ENCODE assay signal across 8 mouse cellular contexts in genomic region chr15:32245837-32246670, GRCm38 (mm10). TPM values are rescaled to one million over a fixed set of nuclear protein-coding genes. Genes with fewer than 3 reads are reported as not detected.
DNase-seq lines count a peak whose midpoint lies in the region; ATAC-seq lines count a peak whose summit lies in the region.

No protein-coding gene starts in this region.

- H3K4me3 ChIP-seq in hindbrain, embryonic 13.5 days, result peak overlapping the region; percentile 58
- peak overlapping the region; percentile 62 for H3K4me3 ChIP-seq in lung, embryonic 15.5 days

- peak; percentile 70 for ATAC-seq in hindbrain, embryonic 13.5 days (ENCODE audit: low FRiP score)
- ATAC-seq in lung, embryonic 15.5 days (ENCODE audit: borderline replicate concordance, extremely low read depth, low FRiP score, low TSS enrichment), result no peak

- 2% methylated on average over 47 of the region's 47 CpGs for WGBS in hindbrain, embryonic 13.5 days
- WGBS in lung, embryonic 15.5 days, result under 1% methylated on average over 47 of the region's 47 CpGs

- DNase-seq in R1 (ENCODE audit: low read depth, low spot score), result peak; percentile 81
- DNase-seq in cerebellum, postnatal 14 days, result peak; percentile 96 to 98
- DNase-seq in frontal cortex, postnatal 36 days (ENCODE audit: low spot score in 2 of 2), result peak; percentile 93 to 95
- peak; percentile 96 for DNase-seq in layer of hippocampus, postnatal 10 days (ENCODE audit: low spot score in 2 of 2)
- DNase-seq in retina, adult 2 months (ENCODE audit: low read depth, low spot score), result peak; percentile 26
- peak; percentile 70 for DNase-seq in urinary bladder, postnatal 10 days (ENCODE audit: low spot score)

- no peaks in the 10 kb centered on the region for H3K36me3 ChIP-seq in hindbrain, embryonic 13.5 days
- H3K36me3 ChIP-seq in lung, embryonic 15.5 days, result peaks cover 4% of the 10 kb centered on the region; the same call in 1 of the 2 replicates

- H3K27me3 ChIP-seq in hindbrain, embryonic 13.5 days, result peaks cover 11% of the 10 kb centered on the region; the same call in 1 of the 2 replicates
- H3K27me3 ChIP-seq in lung, embryonic 15.5 days, result no peaks in the 10 kb centered on the region

- no peak overlapping the region for H3K27ac ChIP-seq in hindbrain, embryonic 13.5 days
- H3K27ac ChIP-seq in lung, embryonic 15.5 days, result 0 out of 2 replicates have a peak overlapping the region, but pooled peaks have one; percentile 3

- peak overlapping the region; percentile 99 for H3K4me2 ChIP-seq in hindbrain, embryonic 13.5 days
- H3K4me2 ChIP-seq in lung, embryonic 15.5 days, result peak overlapping the region; percentile 97

- H3K4me1 ChIP-seq in hindbrain, embryonic 13.5 days (replicated peaks), result peaks cover 19% of the 10 kb centered on the region
- peaks cover 16% of the 10 kb centered on the region for H3K4me1 ChIP-seq in lung, embryonic 15.5 days

- H3K9me3 ChIP-seq in hindbrain, embryonic 13.5 days, result no peaks in the 10 kb centered on the region
- H3K9me3 ChIP-seq in lung, embryonic 15.5 days, result no peaks in the 10 kb centered on the region

- H3K9ac ChIP-seq in hindbrain, embryonic 13.5 days, result peak overlapping the region; percentile 75
- H3K9ac ChIP-seq in lung, embryonic 15.5 days, result peak overlapping the region; percentile 72

RNA-seq across cellular contexts. Expression of gene Sema5a, which starts 1.4 kb away (rescaled TPM):
- polyA plus RNA-seq in hindbrain, embryonic 13.5 days (2015; fragmentation: Nextera tagmentation; extraction: Ambion mirVana), result 6.4 and 7.5 TPM in 2 replicates
- total RNA-seq in layer of hippocampus, postnatal 10 days (2021), result 10 to 100 TPM; 77.2 to 82.2 TPM
- polyA plus RNA-seq in lung, embryonic 15.5 days (2015; fragmentation: Nextera tagmentation; extraction: Ambion mirVana), result 12.1 and 13.4 TPM in 2 replicates

Comparison
In these comparisons a context has a peak if more than half of its experiments do, and no peak if none do; other contexts are left out.
1. DNase-seq: peak in every context shown above with its lines; median percentile 97 in cerebellum, postnatal 14 days; 96 in layer of hippocampus, postnatal 10 days; 94 in frontal cortex, postnatal 36 days; 81 in R1; 70 in urinary bladder, postnatal 10 days; 26 in retina, adult 2 months.